Mouse (Mus musculus) small intestine, adult 2 months (tissue): ENCODE measurements around the gene Vmn2r73. TPM values are rescaled to one million over a fixed set of nuclear protein-coding genes. Genes with fewer than 3 reads are reported as not detected.
"Not testable (repeated sequence)": the region's sequence is repeated elsewhere in the genome, so short reads cannot be mapped to it uniquely, and the experiment has no call there.

ENCODE experiments used
- H3K27ac ChIP-seq: fragments of 200-500 bp; 2 replicates; pipeline ENCODE4 v1.5.1; 2012; ENCODE audit warnings: low read depth, low read length, control low read depth, inconsistent platforms; ENCODE audit not compliant: insufficient read depth
- H3K27me3 ChIP-seq: fragments of 200-500 bp; 2 replicates; pipeline ENCODE4 v1.6.1; 2012; ENCODE audit warnings: mild to moderate bottlenecking, moderate library complexity, low read length, inconsistent platforms; ENCODE audit not compliant: control insufficient read depth, insufficient read depth
- H3K36me3 ChIP-seq: fragments of 200-500 bp; 2 replicates; pipeline ENCODE4 v1.6.1; 2012; ENCODE audit warnings: mild to moderate bottlenecking, low read length, control low read depth, inconsistent platforms; ENCODE audit not compliant: control insufficient read depth, insufficient read depth
- H3K4me1 ChIP-seq: fragments of 200-500 bp; 2 replicates; pipeline ENCODE4 v1.6.1; 2012; ENCODE audit warnings: low read length, inconsistent platforms, mixed read lengths; ENCODE audit not compliant: control insufficient read depth, insufficient read depth, insufficient read length
- H3K4me3 ChIP-seq: fragments of 200-500 bp; 2 replicates; pipeline ENCODE4 v1.5.1; 2012; ENCODE audit warnings: low read depth, mild to moderate bottlenecking, control low read depth, inconsistent platforms, low read length, moderate library complexity
- CTCF ChIP-seq: fragments of 200-500 bp; IDR thresholded peaks from 2 replicates; pipeline ENCODE4 v1.5.1; 2012; ENCODE audit warnings: low read depth, mild to moderate bottlenecking, control low read depth, inconsistent platforms, low read length, moderate library complexity, mixed read lengths; ENCODE audit not compliant: insufficient replicate concordance, insufficient read length; ENCODE audit errors: extremely low read depth
- POLR2A ChIP-seq: fragments of 200-500 bp; IDR thresholded peaks from 2 replicates; pipeline ENCODE4 v1.6.1; 2012; ENCODE audit warnings: low read depth, mild to moderate bottlenecking, control low read depth, inconsistent platforms, low read length, moderate library complexity
- WGBS: fragments of 180-500 bp; shearing (Covaris S2); methylation state at CpG from one replicate; pipeline ENCODE4 v1.1.7; 2018; 5-methylcytosine and 5-hydroxymethylcytosine counted together
- polyA plus RNA-seq: library from polyadenylated mRNA; depleted of rRNA; stranded (reverse); fragments of >200 nt; gene quantifications from 2 replicates; pipeline ENCODE4 v1.2.3, GENCODE M21; 2012; rRNA removed

Gene Vmn2r73
- not detected in 2 replicates for polyA plus RNA-seq

DNA sequence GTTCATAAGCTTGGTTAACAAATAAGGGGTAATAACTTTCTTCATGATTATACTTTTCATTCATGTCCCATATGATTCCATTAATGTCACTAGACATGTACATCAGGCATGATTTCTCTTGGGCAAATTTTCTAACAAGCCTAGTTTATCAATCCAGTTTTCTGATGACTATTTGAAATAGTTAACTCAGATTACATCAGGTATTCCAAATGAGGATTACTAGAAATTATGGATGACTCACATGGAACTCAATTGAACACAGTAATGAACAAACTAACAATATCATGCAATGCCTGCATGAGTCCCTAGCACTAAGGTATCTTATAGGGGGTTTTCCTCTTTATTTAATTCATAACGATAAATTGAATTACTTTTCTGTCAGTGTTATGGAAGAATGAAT is at the start of gene Vmn2r73:
Gene Vmn2r73, minus strand, starts transcription at position 101 of the 400 bp plus-strand sequence.
- no peaks in the 10 kb centered on the region for H3K4me1 ChIP-seq
- TF ChIP-seq CTCF: no peak
- no peak for TF ChIP-seq POLR2A
- no peaks in the 10 kb centered on the region for H3K27me3 ChIP-seq
- H3K4me3 ChIP-seq: no peak within 1 kb of the TSS
- no peaks in the 10 kb centered on the region for H3K36me3 ChIP-seq
- no peak within 1 kb of the TSS for H3K27ac ChIP-seq
- WGBS: 68% methylated on average over 1 of the region's 1 CpGs

DNA sequence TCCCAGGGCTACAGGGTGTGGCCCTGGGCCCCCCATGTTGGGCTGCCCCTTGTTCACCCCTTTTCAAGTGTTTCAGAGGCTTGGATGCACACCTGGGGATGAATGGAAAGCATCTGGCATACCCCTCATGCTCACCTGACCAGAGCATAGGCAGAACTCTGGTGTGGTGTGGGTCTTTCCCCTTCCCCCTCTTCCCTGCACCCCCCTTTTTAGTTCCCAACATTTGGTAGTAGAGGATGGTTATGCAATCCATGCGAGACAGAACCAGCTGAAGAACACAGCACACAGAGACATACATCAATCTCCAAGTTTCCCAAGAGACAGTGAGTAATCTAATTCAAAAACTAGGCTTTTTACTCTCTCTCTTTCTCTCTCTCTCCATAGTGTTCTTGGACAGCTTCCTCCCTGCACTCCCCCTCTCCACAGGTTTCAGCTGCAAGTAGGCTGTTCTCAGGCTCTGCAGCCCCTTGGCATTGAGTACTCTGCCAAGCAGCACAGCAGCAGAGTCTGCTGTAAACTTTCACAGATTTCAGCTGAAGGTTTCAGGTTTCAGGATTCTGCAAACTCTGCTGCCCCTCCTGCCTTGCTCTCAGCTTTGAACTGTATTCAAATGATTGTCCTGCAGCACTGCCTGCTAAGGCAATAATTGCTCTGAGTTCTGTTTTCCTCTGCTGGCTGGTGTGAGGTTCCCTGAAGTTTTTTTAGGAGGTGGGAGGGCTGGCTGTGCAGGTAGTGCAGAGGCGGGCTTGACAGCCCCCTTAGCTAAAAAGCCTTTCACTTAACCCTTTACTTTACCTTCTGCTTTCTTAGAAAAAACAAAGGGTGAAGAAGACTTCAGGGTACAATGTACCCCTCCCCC is 35.7 kb downstream of the Vmn2r73 start:
- Histone ChIP-seq H3K4me3 (no peak overlapping the region), H3K36me3 (no peaks in the 10 kb centered on the region), H3K27me3 (no peaks in the 10 kb centered on the region), H3K4me1 (no peaks in the 10 kb centered on the region), H3K27ac (no peak overlapping the region)
- TF ChIP-seq POLR2A: no peak
- no peak for TF ChIP-seq CTCF
- WGBS: 13% methylated on average over 2 of the region's 2 CpGs

DNA sequence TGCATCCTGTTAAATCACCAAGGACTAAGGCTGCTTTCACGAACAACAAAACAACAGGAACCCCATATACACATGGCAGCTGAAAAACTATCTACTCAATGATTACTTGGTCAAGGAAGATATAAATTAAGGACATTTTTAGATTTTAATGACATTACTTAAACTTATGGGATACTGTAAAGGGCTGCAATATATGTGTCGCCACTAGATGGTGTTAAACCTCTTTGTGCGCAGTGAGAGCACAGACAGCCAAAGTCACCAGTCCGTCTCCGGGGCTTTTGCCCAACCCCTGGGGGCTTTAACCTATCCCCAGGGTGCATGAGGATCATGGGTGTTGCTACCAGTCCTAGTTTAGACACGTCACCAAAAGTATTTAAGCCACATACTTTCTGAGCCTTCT is 58.0 kb downstream of the Vmn2r73 start:
- not testable (repeated sequence) for H3K36me3 ChIP-seq, H3K27me3 ChIP-seq, H3K4me3 ChIP-seq, H3K27ac ChIP-seq, H3K4me1 ChIP-seq
- 20% methylated on average over 6 of the region's 6 CpGs for WGBS

Other genes with a start within 250 kb of the Vmn2r73 start
- gene Vmn2r72, start 121.2 kb downstream of the Vmn2r73 start, polyA plus RNA-seq: not detected in 2 replicates
- not detected in 2 replicates for gene Vmn2r74, start 85.4 kb upstream of the Vmn2r73 start, polyA plus RNA-seq